Comparison of ENCODE assay signal across 27 mouse cellular contexts in genomic region chr7:97919742-97920141, GRCm38 (mm10). TPM values are rescaled to one million over a fixed set of nuclear protein-coding genes. Genes with fewer than 3 reads are reported as not detected.
"Had no signal": no experiment of that assay in that cellular context is flagged by ENCODE, and none has a peak within 500 bp of the region (broad histone marks: within the 10 kb centered on the region; RNA-seq: fewer than 3 reads in every experiment).

Gene Gdpd4 (plus strand): TSS chr7:97919955.

- H3K27ac ChIP-seq: limb, embryonic 12.5 days; limb, embryonic 15.5 days; liver, embryonic 14.5 days; macrophage; midbrain, embryonic 10.5 days; midbrain, embryonic 13.5 days; stomach, postnatal 0 days had no signal

- H3K4me3 ChIP-seq: limb, embryonic 12.5 days; limb, embryonic 15.5 days; midbrain, embryonic 10.5 days; midbrain, embryonic 13.5 days had no signal

- H3K9me3 ChIP-seq: limb, embryonic 12.5 days; limb, embryonic 15.5 days; midbrain, embryonic 10.5 days; midbrain, embryonic 13.5 days had no signal

- DNase-seq: kidney, adult 8-10 months; kidney, postnatal 14 days; kidney, postnatal 4 days; left cerebral cortex, postnatal 4 days; liver, postnatal 0 days; right cerebral cortex, postnatal 4 days; thymus, adult 2 months; thymus, postnatal 14 days; thymus, postnatal 4 days had no signal

- H3K27me3 ChIP-seq: limb, embryonic 12.5 days; limb, embryonic 15.5 days; midbrain, embryonic 13.5 days had no signal

- ATAC-seq: liver, postnatal 0 days; lung, postnatal 0 days; midbrain, embryonic 13.5 days had no signal

- H3K4me1 ChIP-seq: limb, embryonic 12.5 days; limb, embryonic 15.5 days; midbrain, embryonic 10.5 days; midbrain, embryonic 13.5 days had no signal

- H3K36me3 ChIP-seq: limb, embryonic 12.5 days; limb, embryonic 15.5 days; midbrain, embryonic 10.5 days; midbrain, embryonic 13.5 days had no signal

- H3K9ac ChIP-seq: limb, embryonic 12.5 days; limb, embryonic 15.5 days; liver, embryonic 14.5 days; liver, postnatal 0 days; lung, embryonic 14.5 days; midbrain, embryonic 13.5 days had no signal

- H3K4me2 ChIP-seq: limb, embryonic 12.5 days; limb, embryonic 15.5 days; liver, embryonic 11.5 days; lung, embryonic 14.5 days; midbrain, embryonic 13.5 days had no signal

RNA-seq across cellular contexts. Expression of gene Gdpd4, which starts in this region (rescaled TPM):
- total RNA-seq: layer of hippocampus, adult 18-20 months; layer of hippocampus, postnatal 14 days; left cerebral cortex, postnatal 4 days; megakaryocyte, adult 5-6 weeks; midbrain, postnatal 0 days had no signal
- polyA plus RNA-seq: kidney, embryonic 16.5 days; limb, embryonic 12.5 days; limb, embryonic 15.5 days; liver, embryonic 11.5 days; liver, embryonic 14.5 days; liver, postnatal 0 days; lung, embryonic 14.5 days; lung, postnatal 0 days; macrophage; midbrain, embryonic 10.5 days; midbrain, embryonic 13.5 days; midbrain, postnatal 0 days; neural tube, embryonic 11.5 days; neural tube, embryonic 14.5 days; stomach, embryonic 14.5 days; stomach, postnatal 0 days; thymus, adult 2 months had no signal
